Mouse (Mus musculus): Measurements from ENCODE around the gene Fam19a5. TPM values are rescaled to one million over a fixed set of nuclear protein-coding genes. Genes with fewer than 3 reads are reported as not detected.

The Fam19a5 gene
- polyA plus RNA-seq, 1 experiment from 2014 or later = 6.5 TPM

DNA sequence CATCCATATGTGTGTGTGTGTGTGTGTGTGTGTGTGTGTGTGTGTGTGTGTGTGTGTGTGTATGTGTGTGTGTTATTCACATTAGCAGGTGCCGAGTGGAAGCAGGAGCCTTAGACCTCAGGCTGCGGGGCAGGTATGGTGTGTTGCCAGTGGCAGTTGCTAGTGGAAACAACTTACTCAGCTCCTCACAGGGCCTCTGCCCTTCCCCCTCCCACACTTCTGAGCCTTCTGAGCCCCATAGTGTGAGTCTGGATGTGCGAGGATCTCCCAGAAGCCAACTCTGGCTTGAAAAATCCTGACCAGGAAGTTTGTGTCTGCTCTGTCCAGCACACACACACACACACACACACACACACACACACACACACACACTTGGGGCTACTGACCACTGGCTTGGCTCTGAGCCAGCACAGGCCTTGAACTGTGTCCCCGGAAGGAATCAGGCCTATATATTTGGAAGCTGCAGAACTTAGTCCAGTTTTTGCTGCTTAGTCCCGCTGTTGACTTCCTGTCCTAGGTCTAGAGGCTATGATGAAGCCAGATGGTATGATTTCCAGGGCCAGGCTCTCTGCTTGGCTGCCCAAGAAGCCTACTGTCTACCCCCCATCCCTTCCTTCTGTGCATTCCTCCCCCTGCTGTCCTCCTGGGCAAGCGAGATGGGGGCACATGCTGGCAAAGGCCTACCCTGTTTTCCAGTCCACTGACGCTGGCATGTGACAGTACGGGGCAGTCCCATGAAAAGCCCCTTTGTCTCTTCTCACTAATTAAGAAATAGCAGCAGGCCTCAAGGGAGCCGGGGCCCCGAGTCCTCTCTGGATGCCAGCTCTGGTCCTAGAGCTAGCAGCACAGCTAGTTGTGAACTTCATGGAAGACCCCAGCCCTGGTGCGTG is 22.2 kb downstream of the Fam19a5 start:
- H3K9me3 ChIP-seq (ENCODE audit: control insufficient read depth, low read length) = no peaks in the 10 kb centered on the region
- H3K27ac ChIP-seq (ENCODE audit: low read depth, low read length) = peak overlapping the region; percentile 57; the same call in 1 of the 2 replicates
- 42% methylated on average over 11 of the region's 11 CpGs for WGBS
- ATAC-seq (replicated peaks; ENCODE audit: low FRiP score) = peak; percentile 73
- H3K36me3 ChIP-seq (ENCODE audit: control insufficient read depth, insufficient read depth, low read length) = no peaks in the 10 kb centered on the region
- no peaks in the 10 kb centered on the region for H3K27me3 ChIP-seq (ENCODE audit: control insufficient read depth, insufficient read depth, low read length)
- peaks cover 10% of the 10 kb centered on the region for H3K4me1 ChIP-seq (replicated peaks; ENCODE audit: control insufficient read depth, insufficient read depth, low read length)
- no peak overlapping the region for H3K4me3 ChIP-seq (ENCODE audit: low read depth, low read length)
- no peak overlapping the region for H3K4me2 ChIP-seq (ENCODE audit: low read depth, low read length, severe bottlenecking)
- 0 out of 2 replicates have a peak overlapping the region, but pooled peaks have one; percentile 8 for H3K9ac ChIP-seq (ENCODE audit: low read length)
- peak; percentile 73 for DNase-seq (ENCODE audit: low spot score)

DNA sequence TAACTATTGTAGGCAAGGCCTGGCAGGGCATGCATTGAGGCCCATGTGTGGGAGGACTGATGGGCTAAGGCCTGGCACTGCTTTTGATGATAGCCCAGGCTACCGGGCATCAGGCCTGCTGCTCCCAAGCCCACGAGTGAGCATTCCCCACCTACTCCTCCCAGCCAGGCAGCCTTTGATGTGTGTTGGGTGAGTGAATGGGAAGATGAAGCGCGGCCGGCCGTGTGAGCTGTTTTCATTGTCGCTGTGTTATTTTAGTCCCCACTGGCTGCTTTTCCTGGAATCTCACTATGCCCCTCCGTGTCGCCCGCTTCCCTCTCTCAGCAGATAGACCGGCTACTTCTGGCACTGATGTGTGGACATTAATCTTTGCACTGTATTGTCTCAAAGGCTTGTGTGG is 26.1 kb downstream of the Fam19a5 start:
- Histone ChIP-seq H3K4me2 (ENCODE audit: low read depth, low read length, severe bottlenecking) (no peak overlapping the region), H3K27me3 (ENCODE audit: control insufficient read depth, insufficient read depth, low read length) (no peaks in the 10 kb centered on the region), H3K36me3 (ENCODE audit: control insufficient read depth, insufficient read depth, low read length) (no peaks in the 10 kb centered on the region; the same call in 1 of the 2 replicates), H3K9ac (ENCODE audit: low read length) (no peak overlapping the region), H3K4me3 (ENCODE audit: low read depth, low read length) (no peak overlapping the region), H3K27ac (ENCODE audit: low read depth, low read length) (no peak overlapping the region), H3K4me1 (replicated peaks; ENCODE audit: control insufficient read depth, insufficient read depth, low read length) (peaks cover 10% of the 10 kb centered on the region), H3K9me3 (ENCODE audit: control insufficient read depth, low read length) (no peaks in the 10 kb centered on the region)
- DNase-seq (ENCODE audit: low spot score) (no peak), ATAC-seq (replicated peaks; ENCODE audit: low FRiP score) (no peak)
- 88% methylated on average over 11 of the region's 11 CpGs for WGBS

DNA sequence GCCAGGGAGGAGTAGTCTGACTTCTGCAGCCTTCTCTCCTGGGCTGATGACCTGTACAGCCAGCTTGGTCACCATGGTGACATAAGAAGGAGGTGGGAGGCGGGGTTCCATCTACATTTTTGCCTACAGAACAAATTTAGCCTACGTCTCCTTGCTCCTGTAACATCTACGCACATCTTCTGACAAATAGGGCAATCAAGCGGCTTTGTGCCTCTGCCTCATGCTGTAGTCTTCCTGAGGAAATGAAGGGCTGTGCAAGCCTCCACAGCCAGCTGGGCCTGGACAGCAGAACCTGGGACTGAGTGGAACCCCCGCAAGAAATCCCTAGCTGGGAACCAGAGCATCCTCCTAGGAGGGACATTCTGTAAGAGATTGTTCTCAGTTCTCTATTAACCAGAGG is 35.8 kb downstream of the Fam19a5 start:
- Histone ChIP-seq H3K9ac (ENCODE audit: low read length) (no peak overlapping the region), H3K27ac (ENCODE audit: low read depth, low read length) (no peak overlapping the region), H3K27me3 (ENCODE audit: control insufficient read depth, insufficient read depth, low read length) (no peaks in the 10 kb centered on the region), H3K4me1 (replicated peaks; ENCODE audit: control insufficient read depth, insufficient read depth, low read length) (no peaks in the 10 kb centered on the region), H3K4me2 (ENCODE audit: low read depth, low read length, severe bottlenecking) (no peak overlapping the region), H3K4me3 (ENCODE audit: low read depth, low read length) (no peak overlapping the region), H3K9me3 (ENCODE audit: control insufficient read depth, low read length) (no peaks in the 10 kb centered on the region), H3K36me3 (ENCODE audit: control insufficient read depth, insufficient read depth, low read length) (no peaks in the 10 kb centered on the region)
- DNase-seq (ENCODE audit: low spot score) (no peak), ATAC-seq (replicated peaks; ENCODE audit: low FRiP score) (no peak)
- 92% methylated on average over 5 of the region's 5 CpGs for WGBS

DNA sequence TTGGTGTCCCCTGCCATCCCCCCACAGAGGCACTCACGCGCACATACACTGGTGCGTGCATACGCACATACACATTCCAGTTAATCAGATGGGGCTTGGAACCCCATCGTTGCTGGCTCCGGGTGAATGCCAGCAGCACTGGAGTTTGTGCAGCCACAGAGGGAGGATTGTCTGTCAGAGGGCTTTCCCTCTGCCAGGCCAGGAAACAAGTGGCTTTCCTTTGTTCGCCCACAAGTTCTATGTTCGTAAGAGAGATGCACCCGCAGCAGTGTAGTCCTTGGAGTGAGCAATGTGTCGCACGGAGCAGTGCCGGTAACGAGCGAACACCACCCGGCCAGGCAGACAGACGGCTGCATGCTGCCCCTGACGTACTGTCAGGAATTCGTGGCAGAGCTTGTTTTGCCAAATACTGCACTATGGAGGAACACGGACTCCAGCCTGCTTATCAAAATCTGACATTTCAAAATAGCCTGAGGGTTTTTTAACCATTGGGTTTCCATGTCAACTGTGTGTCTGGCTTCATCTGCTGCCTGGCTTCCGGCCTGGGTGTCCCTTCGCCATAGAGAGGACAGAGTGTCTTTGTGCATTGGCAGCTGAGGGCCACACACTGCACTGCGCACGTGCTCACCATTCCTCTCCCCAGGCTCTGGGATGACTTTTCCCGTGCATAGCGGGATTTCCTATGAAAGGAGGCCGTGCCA is 40.0 kb downstream of the Fam19a5 start:
- H3K9ac ChIP-seq (ENCODE audit: low read length) = no peak overlapping the region
- no peaks in the 10 kb centered on the region for H3K36me3 ChIP-seq (ENCODE audit: control insufficient read depth, insufficient read depth, low read length)
- no peak overlapping the region for H3K4me2 ChIP-seq (ENCODE audit: low read depth, low read length, severe bottlenecking)
- WGBS = 80% methylated on average over 26 of the region's 26 CpGs
- H3K27me3 ChIP-seq (ENCODE audit: control insufficient read depth, insufficient read depth, low read length) = no peaks in the 10 kb centered on the region
- DNase-seq (ENCODE audit: low spot score) (no peak), ATAC-seq (replicated peaks; ENCODE audit: low FRiP score) (no peak)
- no peak overlapping the region for H3K4me3 ChIP-seq (ENCODE audit: low read depth, low read length)
- no peaks in the 10 kb centered on the region for H3K9me3 ChIP-seq (ENCODE audit: control insufficient read depth, low read length)
- H3K4me1 ChIP-seq (replicated peaks; ENCODE audit: control insufficient read depth, insufficient read depth, low read length) = no peaks in the 10 kb centered on the region
- no peak overlapping the region for H3K27ac ChIP-seq (ENCODE audit: low read depth, low read length)

DNA sequence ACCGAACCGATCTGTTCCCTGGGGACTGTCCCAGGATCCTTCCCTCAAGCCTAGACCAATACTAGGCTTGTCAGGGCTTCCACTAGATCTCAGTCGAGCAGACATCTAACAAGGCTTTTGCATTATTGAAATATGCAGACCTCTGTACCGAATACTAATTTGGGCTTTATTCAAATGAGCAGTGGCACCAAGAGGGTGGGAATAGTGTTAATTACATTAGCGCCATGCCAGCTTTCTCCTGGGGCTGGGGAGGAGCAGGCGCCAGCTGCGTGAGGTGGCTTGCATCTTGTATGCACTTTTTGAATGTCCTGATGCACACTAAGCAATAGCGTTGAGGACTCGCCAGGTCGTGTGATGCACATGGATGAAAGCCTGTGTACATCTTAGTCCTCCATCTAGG is 46.9 kb downstream of the Fam19a5 start:
- Histone ChIP-seq H3K4me1 (replicated peaks; ENCODE audit: control insufficient read depth, insufficient read depth, low read length) (no peaks in the 10 kb centered on the region), H3K9ac (ENCODE audit: low read length) (no peak overlapping the region), H3K4me3 (ENCODE audit: low read depth, low read length) (no peak overlapping the region), H3K27me3 (ENCODE audit: control insufficient read depth, insufficient read depth, low read length) (no peaks in the 10 kb centered on the region), H3K27ac (ENCODE audit: low read depth, low read length) (no peak overlapping the region), H3K36me3 (ENCODE audit: control insufficient read depth, insufficient read depth, low read length) (no peaks in the 10 kb centered on the region), H3K9me3 (ENCODE audit: control insufficient read depth, low read length) (no peaks in the 10 kb centered on the region), H3K4me2 (ENCODE audit: low read depth, low read length, severe bottlenecking) (no peak overlapping the region)
- WGBS = 92% methylated on average over 10 of the region's 10 CpGs
- DNase-seq (ENCODE audit: low spot score) (no peak), ATAC-seq (replicated peaks; ENCODE audit: low FRiP score) (no peak)

DNA sequence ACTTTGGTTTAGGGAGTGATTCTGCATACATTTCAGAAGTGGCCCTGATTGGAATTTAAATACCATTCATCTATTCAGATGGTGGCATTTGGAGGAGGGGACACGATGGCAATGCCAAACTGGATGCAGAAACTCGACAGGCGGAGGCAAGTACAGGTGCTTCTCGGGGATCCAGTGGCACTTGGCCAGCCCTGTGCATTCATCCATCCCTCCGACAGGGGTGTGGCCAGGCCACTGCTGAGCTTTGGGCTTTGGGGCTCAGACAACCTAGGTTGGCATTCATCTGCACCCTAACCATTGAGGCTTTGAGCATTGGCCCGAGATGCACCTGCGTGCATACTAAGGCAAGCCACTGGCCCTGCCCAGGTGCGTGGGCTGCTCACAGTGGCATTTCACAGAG is 52.6 kb downstream of the Fam19a5 start:
- H3K9me3 ChIP-seq (ENCODE audit: control insufficient read depth, low read length) = no peaks in the 10 kb centered on the region
- H3K4me2 ChIP-seq (ENCODE audit: low read depth, low read length, severe bottlenecking) = no peak overlapping the region
- 90% methylated on average over 8 of the region's 8 CpGs for WGBS
- H3K27me3 ChIP-seq (ENCODE audit: control insufficient read depth, insufficient read depth, low read length) = no peaks in the 10 kb centered on the region
- DNase-seq (ENCODE audit: low spot score) (no peak), ATAC-seq (replicated peaks; ENCODE audit: low FRiP score) (no peak)
- no peak overlapping the region for H3K9ac ChIP-seq (ENCODE audit: low read length)
- H3K4me3 ChIP-seq (ENCODE audit: low read depth, low read length) = no peak overlapping the region
- no peaks in the 10 kb centered on the region for H3K36me3 ChIP-seq (ENCODE audit: control insufficient read depth, insufficient read depth, low read length)
- no peak overlapping the region for H3K27ac ChIP-seq (ENCODE audit: low read depth, low read length)
- H3K4me1 ChIP-seq (replicated peaks; ENCODE audit: control insufficient read depth, insufficient read depth, low read length) = no peaks in the 10 kb centered on the region

DNA sequence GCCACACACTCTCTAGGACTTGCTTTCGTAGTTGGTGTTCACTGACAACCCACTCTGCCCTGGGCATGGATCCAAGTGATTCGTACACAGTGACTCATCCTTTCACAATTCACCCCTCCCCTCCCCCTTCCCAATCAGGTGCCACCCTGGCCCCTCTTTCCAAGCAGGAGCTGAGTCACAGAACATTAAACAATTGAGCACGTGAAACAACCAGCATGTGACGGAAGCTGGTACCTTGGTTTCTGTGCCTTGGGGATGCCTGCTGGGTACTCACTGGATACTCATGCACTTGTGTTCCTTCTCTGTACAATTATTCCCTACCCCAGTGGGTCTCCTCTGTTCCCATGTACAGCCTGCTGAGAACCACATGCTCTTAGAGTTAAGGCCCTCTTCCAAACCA is 53.0 kb downstream of the Fam19a5 start:
- H3K4me3 ChIP-seq (ENCODE audit: low read depth, low read length) = no peak overlapping the region
- no peak overlapping the region for H3K9ac ChIP-seq (ENCODE audit: low read length)
- WGBS = 74% methylated on average over 4 of the region's 4 CpGs
- H3K27ac ChIP-seq (ENCODE audit: low read depth, low read length) = no peak overlapping the region
- no peak for ATAC-seq (replicated peaks; ENCODE audit: low FRiP score)
- no peaks in the 10 kb centered on the region for H3K9me3 ChIP-seq (ENCODE audit: control insufficient read depth, low read length)
- no peak overlapping the region for H3K4me2 ChIP-seq (ENCODE audit: low read depth, low read length, severe bottlenecking)
- no peaks in the 10 kb centered on the region for H3K27me3 ChIP-seq (ENCODE audit: control insufficient read depth, insufficient read depth, low read length)
- no peaks in the 10 kb centered on the region for H3K36me3 ChIP-seq (ENCODE audit: control insufficient read depth, insufficient read depth, low read length)
- DNase-seq (ENCODE audit: low spot score) = no peak
- no peaks in the 10 kb centered on the region for H3K4me1 ChIP-seq (replicated peaks; ENCODE audit: control insufficient read depth, insufficient read depth, low read length)

DNA sequence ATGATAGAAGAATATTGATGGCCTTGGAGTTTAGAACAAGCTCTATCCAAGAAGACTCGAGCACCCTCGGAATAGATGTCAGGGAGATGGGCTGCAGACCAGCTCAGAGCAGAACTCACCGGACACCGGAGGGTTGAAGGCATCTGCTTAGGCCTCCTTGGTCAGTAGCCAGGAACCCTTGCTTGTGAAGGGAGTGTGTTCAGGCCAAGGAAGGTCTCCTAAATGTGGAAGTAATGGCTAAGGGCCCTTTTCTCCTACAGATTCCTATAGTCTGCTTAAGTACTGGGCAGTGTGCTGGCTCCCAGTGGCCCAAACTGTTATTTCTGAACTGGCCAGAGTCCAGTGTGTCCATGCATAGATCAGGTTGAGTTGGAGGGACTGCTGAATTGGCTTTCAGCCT is 53.7 kb downstream of the Fam19a5 start:
- no peak for DNase-seq (ENCODE audit: low spot score)
- no peaks in the 10 kb centered on the region for H3K4me1 ChIP-seq (replicated peaks; ENCODE audit: control insufficient read depth, insufficient read depth, low read length)

More for the DNA sequence above, 53.7 kb downstream of the Fam19a5 start:
- no peaks in the 10 kb centered on the region for H3K36me3 ChIP-seq (ENCODE audit: control insufficient read depth, insufficient read depth, low read length)
- no peak for ATAC-seq (replicated peaks; ENCODE audit: low FRiP score)
- H3K27ac ChIP-seq (ENCODE audit: low read depth, low read length) = no peak overlapping the region
- no peak overlapping the region for H3K9ac ChIP-seq (ENCODE audit: low read length)
- H3K4me2 ChIP-seq (ENCODE audit: low read depth, low read length, severe bottlenecking) = no peak overlapping the region
- no peaks in the 10 kb centered on the region for H3K27me3 ChIP-seq (ENCODE audit: control insufficient read depth, insufficient read depth, low read length)
- 93% methylated on average over 4 of the region's 4 CpGs for WGBS
- H3K4me3 ChIP-seq (ENCODE audit: low read depth, low read length) = no peak overlapping the region
- H3K9me3 ChIP-seq (ENCODE audit: control insufficient read depth, low read length) = no peaks in the 10 kb centered on the region

Data from forebrain, embryonic 11.5 days (tissue).